Mouse (Mus musculus) frontal cortex, postnatal 10 days (tissue): ENCODE data around the gene Cox8c.

Source experiments
- DNase-seq, 2 experiments: peaks; one replicate each; pipeline ENCODE4 v3.0.0; 2022; ENCODE audit warnings: low spot score in 2 of 2, mixed read lengths in 1 of 2

Gene Cox8c

DNA sequence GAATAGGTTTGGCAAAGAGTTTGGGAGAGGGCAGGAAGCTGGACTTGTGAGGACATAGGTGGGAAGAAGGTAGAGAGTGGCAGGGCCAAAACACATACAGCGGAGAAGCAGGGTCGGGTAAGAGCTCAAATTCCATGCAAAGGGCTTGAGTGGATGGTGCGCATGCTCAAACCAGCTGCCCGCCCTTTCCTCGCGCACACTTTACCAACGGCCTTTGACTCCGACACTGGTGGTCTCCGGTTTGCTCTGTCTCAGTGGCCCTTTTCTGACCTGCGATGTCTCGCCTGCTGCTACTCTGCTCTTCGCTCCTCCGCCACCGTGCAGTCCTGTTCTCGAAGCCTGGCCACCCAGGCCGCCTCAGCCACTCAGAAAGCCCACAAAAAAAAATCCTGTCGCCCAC is at the start of gene Cox8c:
TSS of gene Cox8c (plus strand) at position 226 of the 400 bp plus-strand sequence.
- no peak for DNase-seq

DNA sequence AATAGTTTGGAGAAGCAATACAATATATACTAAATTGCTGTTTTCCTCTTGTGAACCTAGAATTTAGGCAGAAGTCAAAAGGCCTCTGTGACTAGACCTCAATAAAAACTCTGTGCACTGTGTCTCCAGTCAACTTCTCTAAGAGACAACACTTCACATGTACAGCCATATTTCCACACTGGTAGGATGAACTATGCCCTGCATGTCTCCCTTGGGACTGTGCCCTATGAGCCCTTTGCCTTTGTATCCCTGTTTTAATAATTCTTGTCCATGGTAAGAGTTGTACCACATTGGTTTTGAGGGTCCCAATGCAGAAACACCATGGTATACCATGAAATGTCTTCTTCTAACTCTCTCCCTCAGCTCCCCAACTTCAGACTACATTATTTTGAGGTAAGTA is 38.3 kb upstream of the Cox8c start:
- no peak for DNase-seq

GRCm38 (mm10) chr12:102869802-102870201 is 29.3 kb upstream of the Cox8c start:
- DNase-seq, result no peak

GRCm38 (mm10) chr12:102870527-102870926 is 28.6 kb upstream of the Cox8c start:
- DNase-seq, result no peak

GRCm38 (mm10) chr12:102877301-102878030 is 21.6 kb upstream of the Cox8c start:
- peak in 1 of 2 experiments; percentile 35 for DNase-seq

DNA sequence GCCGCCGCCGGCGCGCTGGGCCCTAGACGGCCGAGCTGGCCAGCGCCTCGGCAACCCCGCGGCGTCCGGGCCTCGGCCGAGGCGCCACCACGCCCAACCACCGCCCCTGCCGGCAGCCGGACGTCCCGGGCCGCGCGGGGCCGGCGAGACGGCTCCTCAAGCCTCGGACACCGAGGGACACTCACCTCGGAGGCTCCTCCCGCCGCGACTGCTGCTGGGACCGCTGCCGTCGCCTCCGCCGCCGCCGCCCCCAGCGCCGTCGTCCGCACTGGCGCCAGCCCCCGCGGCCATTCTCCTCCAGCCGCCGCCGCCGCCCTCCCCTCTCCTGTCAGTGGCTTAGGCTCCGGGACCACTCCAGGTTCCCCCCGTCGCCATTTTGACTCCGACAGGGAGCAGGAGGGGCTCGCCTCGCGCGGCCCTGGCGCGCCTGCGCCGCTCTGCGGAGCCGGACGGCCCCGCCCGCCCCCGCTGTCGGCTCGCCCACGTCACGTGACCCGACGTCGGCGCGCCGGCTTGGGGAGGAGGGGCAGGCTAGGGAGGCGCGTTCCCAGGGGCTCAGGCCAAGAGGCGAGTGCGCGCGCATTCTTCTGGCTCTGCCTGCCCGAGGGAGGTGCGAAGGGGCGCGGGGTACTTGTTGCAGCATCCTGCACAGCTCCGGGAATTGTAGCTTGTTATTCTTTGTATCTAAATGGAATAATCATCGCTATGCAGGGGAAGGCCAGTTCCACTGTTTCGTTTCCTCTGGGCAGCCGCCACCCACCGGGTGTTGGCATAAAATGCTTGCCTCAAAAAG is 20.9 kb upstream of the Cox8c start, which contains the start of gene Btbd7:
TSS of gene Btbd7 (minus strand) at position 441 of the 793 bp plus-strand sequence.
- DNase-seq, result peak; percentile 90 to 95

GRCm38 (mm10) chr12:102878901-102879300 is 20.2 kb upstream of the Cox8c start:
- peak in 1 of 2 experiments; percentile 15 for DNase-seq

GRCm38 (mm10) chr12:102885735-102886134 is 13.4 kb upstream of the Cox8c start:
- DNase-seq, result peak; percentile 30 to 53

GRCm38 (mm10) chr12:102887366-102887765 is 11.8 kb upstream of the Cox8c start:
- no peak for DNase-seq

DNA sequence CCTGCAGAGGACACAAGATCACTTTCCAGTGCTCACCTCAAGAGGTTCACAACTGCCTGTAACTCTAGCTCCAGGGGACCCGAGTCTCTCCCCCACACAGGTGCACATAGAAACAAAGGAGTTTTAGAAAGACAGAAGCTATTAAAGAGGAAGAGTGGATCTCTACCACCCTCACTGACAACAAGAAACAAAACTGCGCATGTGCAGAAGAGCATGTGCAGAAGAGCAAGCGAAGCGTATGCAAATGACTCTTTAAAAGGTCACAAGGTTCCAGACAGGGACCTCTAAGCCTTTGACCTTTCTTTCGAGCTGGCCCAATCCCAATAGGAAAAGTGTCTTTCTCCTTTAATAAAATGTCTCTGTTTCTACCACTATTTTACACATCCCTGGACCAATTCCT is 10.5 kb upstream of the Cox8c start:
- DNase-seq, result no peak

DNA sequence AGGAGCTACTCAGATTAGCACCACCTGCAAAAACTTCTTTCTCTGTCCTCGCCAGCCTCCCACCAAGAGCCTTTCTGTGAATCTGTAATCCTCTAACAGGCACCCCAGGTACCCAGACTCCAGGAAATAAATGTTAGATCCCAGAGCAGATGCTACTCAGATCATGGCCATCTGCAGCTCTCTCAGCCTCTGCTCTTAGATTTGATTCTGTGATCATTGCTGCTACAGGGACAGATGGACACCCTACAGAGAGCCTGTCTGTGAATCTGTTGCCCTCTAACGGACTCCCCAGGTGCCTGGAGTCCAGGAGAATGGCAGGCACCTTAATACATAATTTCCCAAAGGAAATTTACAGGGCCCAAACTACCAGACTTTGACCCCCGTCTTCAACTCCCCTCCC is 9.1 kb downstream of the Cox8c start:
- DNase-seq, result no peak

DNA sequence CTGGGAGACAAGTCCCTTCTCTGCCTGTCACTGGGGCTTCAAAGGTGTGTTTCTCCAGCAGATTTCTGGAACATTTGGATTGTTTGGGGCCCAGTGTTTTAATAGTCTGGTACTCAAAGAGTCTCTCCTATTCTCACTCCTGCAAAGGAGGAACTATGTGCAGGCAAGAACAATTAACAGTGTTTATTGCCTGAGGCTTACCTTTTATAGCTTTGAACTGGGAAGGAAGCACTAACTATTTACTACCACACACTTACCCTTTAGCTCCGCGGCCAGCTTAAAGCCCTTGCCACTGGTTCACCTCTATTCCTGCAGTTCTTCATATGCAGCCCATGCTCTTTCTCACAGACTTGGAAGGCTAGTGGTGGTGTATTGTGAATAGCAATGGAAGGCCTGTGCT is 17.0 kb downstream of the Cox8c start:
- DNase-seq, result no peak

DNA sequence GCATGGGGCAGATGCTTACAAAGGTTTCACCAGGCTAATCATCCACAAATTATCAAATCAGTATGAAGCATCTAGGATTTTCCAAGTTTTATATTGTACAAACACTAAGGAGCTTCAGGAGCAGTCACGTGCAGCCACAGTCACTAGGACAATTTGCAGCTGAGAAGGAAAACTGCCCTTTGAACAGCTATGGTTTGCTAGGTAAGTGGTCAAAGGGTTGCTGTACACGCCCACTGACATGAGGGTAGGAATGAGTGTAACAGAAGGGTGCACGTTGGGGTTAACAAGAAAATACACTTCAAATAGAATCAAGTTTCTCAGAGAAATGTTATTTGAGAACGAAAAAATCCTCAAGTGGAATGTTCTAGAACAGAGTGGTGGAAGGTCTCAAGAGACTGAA is 30.6 kb downstream of the Cox8c start:
- no peak for DNase-seq

DNA sequence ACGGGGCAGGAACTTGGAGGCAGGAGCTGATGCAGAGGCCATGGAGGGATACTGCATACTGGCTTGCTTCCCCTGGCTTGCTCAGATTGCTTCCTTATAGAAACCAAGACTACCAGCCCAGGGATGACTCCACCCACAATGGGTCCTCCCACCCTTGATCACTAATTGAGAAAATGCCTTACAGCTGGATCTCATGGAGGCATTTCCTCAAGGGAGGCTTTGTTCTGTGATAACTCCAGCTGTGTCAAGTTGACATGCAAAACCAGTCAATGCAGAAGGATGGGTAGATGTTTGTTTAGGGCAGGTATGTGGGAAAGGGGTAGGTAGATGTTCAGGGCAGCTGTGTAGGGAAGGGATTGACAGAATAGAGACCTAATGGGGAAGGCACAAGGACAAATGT is 31.2 kb downstream of the Cox8c start:
- DNase-seq, result no peak

DNA sequence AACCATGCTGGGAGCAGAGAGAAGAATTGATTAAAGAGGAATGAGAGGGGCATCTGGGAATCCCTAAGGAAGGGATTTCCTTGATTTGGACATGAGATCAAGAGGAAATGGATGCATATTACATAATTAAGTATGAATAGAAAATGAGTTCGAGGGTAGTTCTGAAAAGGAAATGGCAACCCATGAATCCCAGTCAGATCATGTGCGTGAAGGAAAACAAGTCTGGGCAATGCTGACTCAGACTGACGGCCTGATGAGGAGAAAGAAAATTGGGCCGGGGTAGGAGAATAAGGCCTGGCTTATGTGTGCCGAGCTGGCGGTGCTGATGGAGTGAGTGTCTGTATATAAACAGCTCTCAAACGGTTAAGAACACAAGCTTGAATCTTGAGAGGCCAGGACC is 31.7 kb downstream of the Cox8c start:
- DNase-seq, result no peak

DNA sequence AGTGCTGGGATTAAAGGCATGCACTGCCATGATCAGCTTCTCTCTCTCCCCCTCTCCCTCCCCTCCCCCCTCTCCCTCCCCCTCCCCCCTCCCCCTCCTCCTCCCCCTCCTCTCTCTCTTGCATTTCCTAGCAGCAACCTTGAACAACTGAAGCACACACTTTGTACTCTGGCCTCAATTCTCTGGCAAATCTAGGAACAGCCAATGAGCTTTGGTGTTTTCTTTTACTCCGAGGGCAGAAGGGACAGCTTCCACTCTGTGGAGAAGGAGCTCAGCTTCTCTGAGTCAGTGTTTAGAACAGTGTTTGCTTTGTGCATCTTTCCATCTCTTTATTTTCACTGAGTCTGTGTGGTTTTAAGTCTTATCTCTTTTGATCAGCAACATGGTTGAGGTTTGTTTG is 36.8 kb downstream of the Cox8c start:
- no peak for DNase-seq

GRCm38 (mm10) chr12:102945571-102945970 is 46.5 kb downstream of the Cox8c start:
- no peak for DNase-seq

- no peak for DNase-seq
These were observed 48.7 kb downstream of the Cox8c start for GRCm38 (mm10) chr12:102947826-102948225.

- peak; percentile 82 to 84 for DNase-seq
These were observed 49.8 kb downstream of the Cox8c start, which contains the start of gene Unc79 for GRCm38 (mm10) chr12:102948778-102949394. Gene Unc79, plus strand, starts transcription at chr12:102948859.

DNA sequence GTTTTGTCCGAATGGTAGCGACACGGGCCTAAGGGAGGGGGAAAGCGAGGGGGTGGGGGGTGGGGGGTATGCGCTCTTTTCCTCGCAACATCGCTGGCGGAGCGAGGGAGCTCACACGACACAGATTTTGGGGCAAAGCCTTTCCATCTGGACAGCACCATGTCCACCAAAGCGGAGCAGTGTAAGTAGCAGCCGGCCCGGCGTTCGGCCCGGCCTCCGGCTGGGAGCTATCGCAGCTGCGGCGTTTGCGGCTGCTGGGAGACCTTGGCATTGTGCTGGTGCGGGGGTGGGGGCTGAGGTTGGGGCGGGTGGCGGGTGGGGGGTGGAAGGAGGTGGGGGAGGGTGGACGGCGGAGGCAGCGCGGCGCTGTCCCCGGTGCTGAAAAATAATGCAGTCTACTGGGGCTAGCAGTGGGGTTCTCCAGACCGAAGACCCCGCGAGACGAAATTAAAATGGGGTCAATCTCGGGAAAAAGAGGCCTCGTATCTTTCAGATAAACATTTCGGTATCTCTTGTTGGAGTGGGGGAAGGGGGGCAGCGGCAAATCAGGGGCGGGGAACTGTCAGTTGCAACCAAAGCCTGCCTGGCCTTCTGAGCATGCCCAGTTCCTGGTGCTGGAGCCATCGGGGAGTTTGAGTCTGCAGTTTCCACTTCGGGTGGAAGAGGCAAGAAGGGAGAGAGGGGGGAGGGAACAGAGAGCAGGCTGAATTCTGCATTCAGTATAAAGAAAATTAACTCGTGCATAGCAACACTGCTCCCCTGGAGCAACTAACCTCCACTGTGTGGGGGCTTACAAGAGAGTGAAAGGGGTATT is 50.5 kb downstream of the Cox8c start:
- DNase-seq, result peak; percentile 64 to 65
